Mouse (Mus musculus) adrenal gland, postnatal 4 days (tissue): ENCODE measurements at regions not wholly inside any gene's neighbourhood (a gene's known extent, or its start where the extent isn't known, plus 50 kb on each side); places are given as distances from the start of the nearest gene placed in this dataset.
A peak's percentile ranks its signal among the peaks of the same experiment; 100 is the strongest.

Source experiments
- DNase-seq, 2 experiments: peaks; one replicate each; pipeline ENCODE4 v3.0.0; 2021 to 2022; ENCODE audit warnings: low spot score in 2 of 2, mixed read lengths in 2 of 2

DNA sequence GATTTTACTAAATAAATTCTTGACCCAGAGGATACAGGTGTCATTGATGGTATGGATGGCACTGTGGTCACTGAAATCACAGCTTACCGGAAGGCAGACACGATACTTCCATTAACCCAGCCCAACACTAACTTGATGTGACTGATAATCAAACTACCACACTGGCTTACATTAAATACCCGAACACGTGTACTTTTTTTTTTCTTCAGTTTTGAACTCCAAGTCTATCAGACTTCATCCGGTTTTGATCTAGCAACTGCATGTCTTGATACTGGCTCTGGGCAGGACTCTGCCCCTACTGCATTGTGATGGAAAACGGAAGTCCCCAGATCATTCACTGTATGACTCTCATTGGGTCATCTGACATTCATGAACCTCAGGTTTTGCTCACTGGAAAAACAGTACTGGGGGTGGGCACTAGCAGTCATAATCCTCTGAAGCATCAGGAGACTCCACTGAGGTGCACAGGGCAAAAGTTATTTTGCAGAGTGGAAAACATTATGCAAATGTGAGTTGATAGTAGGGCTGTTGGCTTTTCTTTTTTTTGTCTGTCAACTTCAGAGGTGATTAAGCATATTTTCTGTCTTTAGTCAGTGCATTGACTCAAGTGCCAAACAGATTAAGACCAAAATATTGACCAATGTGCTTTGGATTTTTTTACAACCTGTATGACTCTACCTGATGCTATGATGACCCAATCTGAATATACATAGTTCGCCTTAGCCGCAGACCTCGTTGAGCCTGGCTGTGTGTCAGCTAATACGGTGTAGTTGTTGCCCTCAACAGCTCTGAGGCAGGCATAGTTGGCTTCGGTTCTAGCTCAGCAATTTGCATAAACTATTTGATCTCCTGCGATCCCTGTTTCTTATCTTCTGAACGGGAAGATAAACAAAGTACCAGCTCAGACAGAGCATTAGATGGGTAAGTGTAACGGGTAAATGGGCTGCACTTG, 174.1 kb upstream of the Cited2 start:
- DNase-seq, result no peak

DNA sequence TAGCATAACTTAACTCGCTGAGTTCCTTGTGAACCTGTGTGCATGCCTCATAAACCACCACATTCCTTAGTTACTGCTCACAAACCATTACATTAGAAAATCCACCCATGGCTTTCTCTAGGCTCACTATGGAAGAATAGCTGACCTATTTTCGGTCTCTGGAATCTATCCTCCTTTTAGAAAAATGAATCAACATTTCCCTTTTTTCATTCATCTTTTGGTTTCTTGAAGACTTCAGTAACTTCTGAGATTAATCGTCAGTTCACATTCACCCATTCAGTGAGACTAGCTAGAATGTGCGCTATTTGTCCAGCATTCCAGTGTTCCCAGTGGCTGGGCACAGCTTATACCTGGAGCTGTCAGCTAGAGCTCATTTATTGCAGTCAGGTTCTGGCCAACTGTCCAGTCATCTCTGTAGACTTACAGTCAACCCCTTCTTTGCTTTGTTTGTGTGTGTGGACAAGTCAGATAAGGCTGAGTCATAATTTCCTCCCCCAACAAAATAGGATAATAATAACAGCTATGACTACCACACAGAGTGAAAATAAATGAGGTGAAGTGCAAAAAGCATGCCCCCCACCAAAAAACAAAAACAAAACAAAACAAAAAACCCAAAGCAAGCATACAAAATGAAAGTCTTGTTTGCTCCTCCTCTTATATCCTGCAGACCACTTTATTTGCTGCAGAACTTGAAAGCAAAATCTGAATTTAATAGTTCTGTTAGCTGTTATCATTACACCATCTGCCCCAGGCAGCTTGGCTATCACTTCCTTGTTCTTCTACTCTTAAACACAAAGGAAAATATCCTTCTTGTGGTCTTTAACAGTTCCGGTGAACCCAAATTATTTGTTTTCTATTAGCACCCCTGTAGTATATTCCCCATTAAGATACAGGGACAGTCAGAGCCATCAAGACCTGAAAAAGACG, 173.0 kb upstream of the Cited2 start:
- DNase-seq, result no peak

DNA sequence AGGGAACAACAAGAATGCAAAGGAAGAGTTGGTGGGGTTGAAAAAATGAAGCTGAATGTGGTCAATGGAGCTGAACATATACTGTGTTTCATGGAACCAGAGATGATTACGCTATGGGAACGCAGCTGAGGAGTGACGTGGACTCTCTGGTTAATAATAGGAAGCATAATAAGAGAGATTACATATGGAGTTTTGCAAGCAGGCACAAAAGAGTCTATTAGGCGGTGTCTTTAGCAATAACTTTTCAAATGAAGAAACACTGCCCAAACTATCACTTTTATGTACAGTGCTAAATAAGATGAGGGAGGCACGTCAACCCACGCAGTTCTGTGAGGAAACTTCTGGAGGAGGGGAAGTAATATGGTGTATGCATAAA, 172.4 kb upstream of the Cited2 start:
- no peak for DNase-seq

DNA sequence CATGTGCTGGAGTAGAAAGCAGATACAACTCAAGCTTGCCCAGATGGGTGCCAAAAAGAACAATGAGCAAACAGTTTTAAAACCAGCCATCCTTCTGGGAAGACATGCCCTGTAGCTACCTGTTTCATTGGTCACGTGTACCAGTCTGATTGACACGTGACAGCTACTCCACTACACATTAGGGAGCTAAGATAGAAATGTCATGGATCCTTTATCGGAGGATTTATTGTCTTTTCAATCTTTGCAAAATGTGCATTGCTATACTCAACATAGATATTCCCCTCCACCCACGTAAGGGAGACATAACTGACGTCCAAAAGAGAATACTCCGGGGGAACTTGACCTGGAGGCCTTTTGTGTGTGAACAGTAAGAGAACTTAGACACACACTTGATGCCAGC, 171.1 kb upstream of the Cited2 start:
- DNase-seq, result no peak

DNA sequence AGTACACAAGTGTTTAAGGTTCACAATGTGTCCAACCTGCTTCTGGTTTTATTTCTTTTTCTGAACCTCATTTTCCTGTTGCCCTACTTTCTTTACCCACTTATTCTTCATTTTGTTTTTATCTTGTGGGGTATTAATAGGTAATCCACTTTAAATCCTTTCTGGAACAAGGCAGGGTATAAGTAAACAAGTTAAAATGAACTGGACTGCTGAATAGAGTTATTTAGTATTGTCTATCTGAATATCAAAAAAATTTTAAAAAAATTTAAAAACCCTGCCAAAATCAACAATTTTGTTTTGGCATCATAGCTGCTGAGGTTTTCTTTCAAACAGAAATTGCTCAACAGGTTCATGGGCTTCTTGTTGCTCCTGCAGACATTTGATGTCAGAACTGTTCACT, 170.7 kb upstream of the Cited2 start:
- no peak for DNase-seq

DNA sequence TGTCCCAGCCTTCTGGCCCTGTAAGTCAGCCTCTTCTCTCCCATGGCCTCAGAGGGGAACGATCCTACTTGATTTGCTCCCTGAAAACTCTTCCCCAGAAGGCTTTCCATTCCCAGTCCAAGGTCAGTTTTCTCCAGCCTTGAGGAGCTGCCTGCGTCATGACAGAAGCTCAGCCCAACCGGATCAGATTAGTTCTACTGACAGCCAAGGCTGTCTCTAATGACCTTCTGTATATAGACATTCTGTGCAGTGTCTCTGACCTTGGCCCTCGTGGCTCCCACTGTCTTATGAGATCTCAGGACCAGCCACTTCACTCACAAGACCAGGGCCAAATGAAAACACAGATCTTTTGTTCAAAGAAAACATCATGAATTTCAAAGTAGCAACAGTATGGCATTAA, 166.6 kb upstream of the Cited2 start:
- peak in 1 of 2 experiments; percentile 9 for DNase-seq

DNA sequence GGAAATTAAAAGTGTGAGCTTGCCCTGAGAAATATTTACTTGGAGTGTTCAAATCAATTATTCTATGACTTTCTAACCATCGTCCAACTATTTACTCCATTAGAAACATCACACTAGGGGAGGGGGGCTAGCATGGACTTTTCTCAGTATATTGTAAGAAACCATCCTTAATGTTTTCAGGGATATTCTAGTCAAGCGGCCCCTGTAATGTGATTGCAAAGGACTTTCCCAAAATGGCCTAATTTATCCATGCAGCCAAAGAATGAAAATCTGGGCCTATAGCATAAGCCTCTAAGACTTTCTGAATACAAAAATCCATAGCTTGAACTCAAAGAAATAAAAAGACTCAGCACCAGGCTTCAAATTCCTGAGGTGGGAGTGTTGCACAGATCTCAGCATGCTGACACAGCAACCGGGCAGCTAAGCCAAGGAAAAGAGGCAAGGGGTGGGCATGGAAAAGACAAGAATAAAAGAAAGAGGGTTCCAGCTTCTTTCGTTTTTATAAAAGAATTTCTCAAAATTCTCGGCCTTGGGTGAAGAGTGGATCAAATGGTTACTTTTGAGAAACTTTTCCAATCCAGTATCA, 163.6 kb upstream of the Cited2 start:
- no peak for DNase-seq

DNA sequence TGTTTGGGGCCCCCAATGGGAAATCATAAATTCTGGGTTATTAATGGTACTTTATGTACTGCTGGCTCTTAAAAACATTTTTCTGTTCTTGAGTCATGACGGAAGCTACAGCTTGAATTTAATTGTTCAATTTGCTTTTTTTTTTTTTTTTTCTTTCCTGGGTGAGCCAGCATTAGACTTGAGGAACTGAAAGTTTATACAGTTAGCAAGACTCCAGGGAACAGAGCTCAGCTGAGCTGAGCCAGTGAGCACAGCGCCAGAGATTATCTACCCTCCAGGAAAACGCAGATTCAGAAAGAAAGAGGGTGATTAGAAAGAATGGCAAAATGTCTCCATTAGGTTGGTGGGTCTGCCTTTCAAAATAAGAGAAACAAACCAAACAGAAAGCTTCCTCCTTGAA, 163.0 kb upstream of the Cited2 start:
- no peak for DNase-seq

DNA sequence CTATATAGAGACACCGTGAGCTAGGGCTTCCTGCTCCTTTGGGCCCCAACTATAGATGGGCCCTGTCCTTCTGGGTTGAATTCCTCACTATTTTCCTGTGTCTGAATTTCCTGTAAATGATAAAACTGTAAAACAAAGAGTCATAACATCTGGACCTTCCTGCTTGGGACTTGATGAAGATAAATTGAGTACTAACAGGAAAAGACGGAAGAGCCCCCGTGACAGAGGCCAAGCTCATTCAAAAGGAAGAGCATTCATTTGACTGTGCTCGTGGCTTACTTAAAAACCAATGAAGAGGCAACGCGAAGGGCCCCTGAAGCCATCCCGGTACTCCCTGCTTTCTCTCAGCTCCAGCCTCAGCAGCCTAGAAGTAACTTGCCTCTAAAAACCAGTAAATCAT, 161.6 kb upstream of the Cited2 start:
- DNase-seq, result no peak

DNA sequence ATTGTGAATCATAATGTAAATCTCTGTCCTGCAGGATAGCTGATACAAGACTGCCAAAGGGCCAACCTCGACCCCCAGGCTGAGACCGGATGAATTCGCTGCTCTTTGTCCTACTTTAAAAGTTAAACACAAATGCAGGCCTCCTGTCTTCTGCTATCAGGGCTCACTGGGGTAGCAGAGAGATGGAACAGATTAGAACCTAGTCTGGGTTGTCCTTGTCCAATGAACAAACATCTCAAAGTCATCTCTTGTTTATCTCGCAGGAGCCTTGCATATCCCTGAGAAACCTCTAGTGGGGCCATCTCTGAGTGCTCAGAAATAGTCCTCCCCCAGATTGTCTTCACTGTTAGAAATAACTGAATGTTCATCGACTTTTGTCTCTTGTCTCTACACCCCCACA, 161.0 kb upstream of the Cited2 start:
- no peak for DNase-seq

DNA sequence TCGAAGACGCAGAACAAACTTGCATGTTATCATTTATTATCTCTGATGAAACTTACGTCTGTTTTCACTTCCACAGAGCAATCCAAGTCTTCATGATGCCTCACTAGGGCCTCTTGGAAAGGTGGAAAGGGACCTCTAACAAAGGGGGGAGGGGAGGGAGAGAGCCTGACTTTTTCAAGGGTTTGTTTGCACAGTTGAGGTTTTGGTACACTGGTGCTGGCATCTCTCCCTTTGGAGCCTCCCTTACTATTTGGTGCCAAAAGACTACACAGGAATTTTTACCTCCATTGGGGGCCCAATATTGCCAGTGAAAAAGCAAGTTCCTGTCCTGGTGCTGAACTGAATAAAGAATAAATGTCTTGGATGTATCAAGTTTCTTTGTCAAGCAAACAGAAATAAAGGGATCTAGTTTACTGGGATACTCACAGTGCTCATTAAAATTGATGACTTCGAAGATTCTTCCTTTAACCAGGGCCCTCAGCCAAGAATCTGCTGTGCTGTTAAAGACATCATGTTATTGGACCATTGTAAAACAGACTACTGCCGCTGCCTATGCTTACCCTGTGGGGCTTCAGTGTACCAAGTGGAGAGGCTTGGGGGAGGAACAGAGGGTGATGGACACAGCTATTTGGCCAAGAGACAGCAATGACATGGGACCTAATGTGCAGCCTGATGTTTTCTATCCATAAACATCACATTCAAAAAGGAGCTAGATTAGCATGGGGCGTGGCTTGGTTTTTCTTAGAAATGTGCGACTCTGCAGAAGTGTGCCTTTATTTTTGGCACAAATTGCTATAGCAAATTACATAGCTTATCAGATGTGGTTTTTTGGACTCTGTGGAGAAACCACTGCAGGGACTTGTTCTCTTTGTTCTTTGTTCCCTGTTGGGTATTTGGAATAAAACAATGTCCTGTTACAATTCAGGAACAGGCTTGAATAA, 160.3 kb upstream of the Cited2 start:
- no peak for DNase-seq

DNA sequence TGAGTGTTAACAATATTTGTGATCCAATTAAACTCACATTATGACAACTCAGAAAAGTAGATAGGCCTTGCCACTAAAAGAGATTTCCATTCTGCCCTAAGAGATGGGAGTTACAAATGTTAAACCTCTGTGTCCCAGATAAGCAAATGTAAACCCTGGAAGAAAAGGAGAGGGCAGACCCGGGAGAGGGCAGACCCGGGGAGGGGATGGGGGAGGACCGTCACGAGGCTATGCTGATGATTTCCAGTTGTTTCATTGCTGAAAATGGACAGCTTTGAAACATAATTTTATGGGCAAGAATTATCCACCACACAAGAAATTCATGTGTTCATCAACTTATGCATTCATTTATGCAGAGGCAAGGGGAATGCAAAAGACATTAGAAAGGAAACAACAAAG, 159.7 kb upstream of the Cited2 start:
- DNase-seq, result no peak

DNA sequence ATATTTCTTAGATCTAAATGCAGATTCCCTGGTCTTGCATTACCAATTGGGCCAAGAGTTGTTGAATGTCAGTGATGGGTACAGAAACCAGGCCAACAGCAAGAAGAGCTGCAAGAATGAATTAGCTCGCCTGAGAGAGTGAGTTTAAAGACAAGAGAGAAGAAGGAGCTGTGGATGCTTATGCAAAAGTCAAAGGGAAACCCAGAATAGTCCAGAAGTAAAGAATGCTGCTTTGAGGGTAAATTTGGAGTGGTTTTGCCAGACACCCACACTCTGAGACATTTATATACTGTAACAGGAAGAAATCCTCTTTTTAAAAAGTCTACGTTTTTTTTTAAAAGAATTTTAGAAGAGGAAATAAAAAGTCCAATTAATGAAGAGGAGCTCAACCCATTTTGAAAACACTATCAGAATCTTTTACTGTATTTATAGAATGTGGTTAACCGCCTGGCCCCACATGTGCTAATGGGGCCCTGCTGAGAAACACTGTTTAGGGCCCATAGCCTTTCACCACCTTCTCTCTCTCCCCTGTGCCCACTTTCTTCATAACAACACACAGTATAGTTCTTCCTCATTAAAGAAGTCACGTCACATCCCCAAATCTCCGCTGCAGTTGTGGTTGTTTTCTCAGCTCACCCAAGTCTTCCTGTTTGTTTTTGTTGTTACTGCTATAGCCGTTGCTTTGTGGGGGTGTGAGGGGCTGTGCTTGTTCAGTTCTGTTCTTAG, 158.0 kb upstream of the Cited2 start:
- no peak for DNase-seq

DNA sequence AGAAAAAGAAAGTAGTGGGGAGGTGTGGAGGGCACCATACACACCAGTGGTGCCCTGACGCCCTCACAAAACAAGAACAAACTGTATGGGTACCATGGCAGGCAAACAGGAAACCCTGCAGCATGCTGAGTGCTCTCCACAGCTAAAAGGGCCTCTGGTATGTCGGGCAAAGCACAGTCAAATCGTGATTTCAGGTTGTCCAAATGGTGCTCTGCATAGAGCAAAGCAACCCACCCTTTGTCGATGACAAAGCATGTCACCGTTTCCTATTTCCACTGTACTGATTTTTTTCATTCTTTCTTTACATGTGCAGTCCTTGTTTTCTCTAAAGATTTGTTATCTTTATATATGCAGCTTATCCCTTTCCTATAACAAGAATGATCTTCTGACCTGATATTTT, 156.0 kb upstream of the Cited2 start:
- DNase-seq, result no peak

DNA sequence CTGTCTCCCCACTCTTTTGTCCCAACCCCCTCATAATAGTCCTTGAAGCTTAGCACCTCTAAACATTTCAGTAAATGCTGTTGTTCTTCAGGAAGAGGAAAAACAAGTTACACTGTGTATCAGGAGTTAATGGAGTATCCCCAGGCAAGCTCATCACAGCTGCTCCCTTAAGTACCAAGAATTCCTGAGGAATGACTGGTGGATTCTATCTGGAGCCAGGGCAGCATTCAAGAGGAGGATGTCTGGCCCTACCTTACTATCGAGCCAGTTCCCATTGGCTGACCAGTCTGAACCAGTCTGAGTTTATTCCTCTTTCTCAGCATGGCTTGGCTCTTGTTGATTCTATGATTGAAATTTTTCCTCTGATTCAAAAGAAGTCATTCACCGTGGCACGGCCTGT, 155.4 kb upstream of the Cited2 start:
- no peak for DNase-seq

DNA sequence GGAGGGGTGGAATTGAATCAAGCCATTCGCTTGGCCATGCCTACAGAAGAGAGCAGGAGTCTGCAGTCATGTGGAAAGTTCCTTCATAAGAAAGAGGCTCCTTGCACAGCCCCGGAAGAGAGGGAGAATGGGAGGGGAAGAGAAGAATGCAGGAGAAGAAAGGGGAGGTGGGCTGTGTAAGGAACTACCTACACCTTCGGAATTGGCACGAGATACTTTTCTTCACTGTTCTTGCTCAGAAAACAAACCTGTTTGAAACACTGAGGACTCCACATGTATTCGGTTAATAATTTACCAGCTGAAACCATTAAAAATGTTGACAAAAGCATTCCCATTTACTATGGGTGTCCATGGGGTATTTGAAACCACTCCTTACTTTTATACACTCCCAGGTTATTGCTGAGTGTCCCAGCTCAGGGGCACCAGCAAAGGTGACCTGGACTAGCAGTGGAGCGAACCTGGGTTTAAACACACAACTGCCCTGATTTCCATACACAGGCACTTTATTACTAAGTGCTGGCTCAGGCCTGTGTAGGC, 153.4 kb upstream of the Cited2 start:
- DNase-seq, result no peak

DNA sequence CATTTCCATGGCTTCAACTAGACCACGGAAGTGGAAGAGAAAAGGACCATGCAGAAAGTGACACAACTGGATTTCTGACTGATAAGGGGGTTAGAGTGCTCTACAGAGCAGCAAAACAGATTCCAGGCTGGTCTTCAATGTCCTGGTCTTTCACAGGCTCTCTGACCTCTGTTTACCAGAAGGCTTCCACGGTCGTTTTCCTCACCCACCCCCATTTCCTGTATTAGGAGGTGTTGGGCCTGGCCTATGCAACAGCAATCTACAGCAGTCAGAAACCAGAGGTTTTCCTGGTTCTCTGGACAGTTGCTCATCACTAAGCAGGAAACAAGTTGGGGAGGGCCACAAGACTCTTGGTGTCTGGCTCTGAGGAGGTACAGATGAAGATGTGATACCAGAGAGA, 148.1 kb upstream of the Cited2 start:
- DNase-seq, result no peak

DNA sequence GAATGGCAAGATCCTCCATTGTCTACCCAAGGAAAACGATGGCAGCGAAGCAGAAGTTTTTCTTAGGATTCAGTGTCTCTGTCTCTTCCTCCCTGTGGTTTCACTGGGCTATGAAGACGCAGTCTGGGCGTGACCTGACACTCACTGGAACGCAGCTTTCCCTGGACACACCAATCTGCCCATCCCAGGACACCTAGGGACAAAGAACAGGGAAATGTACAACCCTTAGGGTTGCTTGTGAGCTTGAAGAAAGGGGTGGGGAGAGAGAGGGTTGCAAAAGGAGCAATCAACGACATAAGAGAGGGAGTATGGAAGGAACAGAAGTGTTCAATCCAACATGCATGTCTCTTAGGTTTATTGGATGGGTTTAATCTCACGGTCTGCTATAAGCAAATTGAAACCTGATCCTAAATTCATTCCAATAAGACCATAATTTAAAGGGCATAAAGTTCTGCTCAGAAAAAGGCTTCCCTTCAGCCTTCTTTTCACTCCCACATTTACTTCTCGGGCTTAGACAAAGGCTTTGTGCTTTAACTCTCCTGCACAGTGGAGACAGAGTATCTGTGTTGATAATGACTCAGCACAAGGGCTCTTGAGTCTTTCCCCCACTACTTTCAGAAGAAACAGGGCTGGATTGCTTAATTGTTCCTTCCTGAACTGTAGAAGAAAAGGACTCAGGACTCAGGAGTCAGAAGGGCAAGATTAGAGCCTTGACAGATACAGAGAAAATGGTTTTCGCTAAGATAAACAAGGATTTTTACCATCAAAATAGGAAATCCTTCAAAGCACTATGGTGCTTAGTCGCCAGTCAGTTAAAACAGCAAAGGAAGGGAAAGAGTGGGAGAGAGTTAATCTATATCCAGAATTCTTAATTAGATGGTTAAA, 147.3 kb upstream of the Cited2 start:
- DNase-seq, result no peak

DNA sequence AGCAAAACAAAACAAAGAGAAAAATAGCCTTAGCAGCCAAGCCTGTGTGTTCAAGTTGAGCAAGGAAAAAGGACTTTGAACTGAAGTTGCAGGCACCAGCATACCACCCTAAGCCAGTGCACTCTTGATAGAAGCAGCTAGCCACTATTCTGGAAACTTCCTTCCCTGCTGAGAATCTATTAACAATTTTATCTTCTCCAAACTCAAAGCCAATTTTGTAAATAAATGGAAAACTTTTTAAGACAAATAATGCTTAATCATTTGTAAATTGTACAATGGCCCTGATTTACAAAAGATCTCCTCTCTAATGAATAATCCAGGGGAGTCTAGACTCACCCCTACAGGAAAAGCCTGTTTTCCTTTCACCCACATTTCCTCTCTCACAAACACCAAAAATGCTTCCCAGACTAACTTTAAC, 146.7 kb upstream of the Cited2 start:
- DNase-seq, result no peak
